Mouse (Mus musculus) neural tube, embryonic 15.5 days (tissue): ENCODE results near the gene S100a4. TPM values are rescaled to one million over a fixed set of nuclear protein-coding genes. Genes with fewer than 3 reads are reported as not detected.

Experiments
- ATAC-seq: fragments of 200-750 bp; cut with Nextera tagmentation; 2 replicates; pipeline ENCODE4 v1.8.0; 2017; ENCODE audit warnings: mild to moderate bottlenecking, moderate TSS enrichment, moderate library complexity; ENCODE audit not compliant: low FRiP score
- H3K27ac ChIP-seq: fragments of 300-500 bp; sonication (generic); replicated peaks from 2 replicates; pipeline ENCODE4 v1.5.1; 2015; ENCODE audit warnings: mild to moderate bottlenecking, inconsistent platforms
- H3K27me3 ChIP-seq: fragments of 300-500 bp; sonication (generic); replicated peaks from 2 replicates; pipeline ENCODE4 v1.6.1; 2015; ENCODE audit warnings: inconsistent platforms
- H3K36me3 ChIP-seq: fragments of 300-500 bp; sonication (generic); 2 replicates; pipeline ENCODE4 v1.6.1; 2015; ENCODE audit warnings: inconsistent platforms
- H3K4me1 ChIP-seq: fragments of 300-500 bp; sonication (generic); 2 replicates; pipeline ENCODE4 v1.6.1; 2015; ENCODE audit warnings: inconsistent platforms
- H3K4me2 ChIP-seq: fragments of 300-500 bp; sonication (generic); 2 replicates; pipeline ENCODE4 v1.6.1; 2015; ENCODE audit warnings: inconsistent platforms, mild to moderate bottlenecking, moderate library complexity
- H3K4me3 ChIP-seq: fragments of 300-500 bp; sonication (generic); replicated peaks from 2 replicates; pipeline ENCODE4 v1.5.1; 2015; ENCODE audit warnings: mild to moderate bottlenecking, inconsistent platforms
- H3K9ac ChIP-seq: fragments of 300-500 bp; sonication (generic); replicated peaks from 2 replicates; pipeline ENCODE4 v1.6.1; 2015; ENCODE audit warnings: mild to moderate bottlenecking, inconsistent platforms
- H3K9me3 ChIP-seq: fragments of 300-500 bp; sonication (generic); replicated peaks from 2 replicates; pipeline ENCODE4 v1.6.1; 2016; ENCODE audit warnings: inconsistent platforms
- polyA plus RNA-seq: library from polyadenylated mRNA; unstranded; fragments of >200 nt; fragmentation: Nextera tagmentation; extraction: Ambion mirVana; gene quantifications from 2 replicates; pipeline ENCODE4 v1.2.1, GENCODE M21; 2015

S100a4 gene
- polyA plus RNA-seq, 1 experiment from 2014 or later = 1.2 TPM

- no peak for ATAC-seq
- Histone ChIP-seq H3K27me3 (0 out of 2 replicates have a peak, but pooled peaks cover 5% of the 10 kb centered on the region), H3K27ac (no peak within 1 kb of the TSS), H3K4me2 (no peak within 1 kb of the TSS), H3K4me3 (no peak within 1 kb of the TSS), H3K9me3 (no peaks in the 10 kb centered on the region), H3K4me1 (no peaks in the 10 kb centered on the region), H3K36me3 (no peaks in the 10 kb centered on the region), H3K9ac (no peak within 1 kb of the TSS)
Observed at GRCm38 (mm10) chr3:90653717-90654116, 50.1 kb downstream of the S100a4 start, which contains the start of gene S100a7a. Gene S100a7a, plus strand, starts transcription at chr3:90654017.

Other genes with a start within 250 kb of the S100a4 start
- gene Slc27a3, start 213.8 kb upstream of the S100a4 start, polyA plus RNA-seq = 30.5 and 34.3 TPM in 2 replicates
- gene Ints3, start 170.1 kb upstream of the S100a4 start, polyA plus RNA-seq = 29.8 and 31.5 TPM in 2 replicates
- 3.1 and 4.4 TPM in 2 replicates for gene Npr1, start 137.9 kb upstream of the S100a4 start, polyA plus RNA-seq
- gene Ilf2, start 127.6 kb upstream of the S100a4 start, polyA plus RNA-seq = 218 and 229 TPM in 2 replicates
- gene Snapin, start 112.7 kb upstream of the S100a4 start, polyA plus RNA-seq = 97.8 and 98.7 TPM in 2 replicates
- gene Chtop, start 94.3 kb upstream of the S100a4 start, polyA plus RNA-seq = 169 TPM in 2 replicates
- 23.5 and 29.1 TPM in 2 replicates for gene S100a1, start 89.4 kb upstream of the S100a4 start, polyA plus RNA-seq
- gene S100a13, start 89.3 kb upstream of the S100a4 start, polyA plus RNA-seq = 11.7 and 16.8 TPM in 2 replicates
- 0.87 and 13.5 TPM in 2 replicates for gene S100a14, start 76.9 kb upstream of the S100a4 start, polyA plus RNA-seq
- gene S100a16, start 66.5 kb upstream of the S100a4 start, polyA plus RNA-seq = 44.0 and 69.4 TPM in 2 replicates
- 1.1 and 4.3 TPM in 2 replicates for gene S100a3, start 43.2 kb upstream of the S100a4 start, polyA plus RNA-seq
- gene S100a2, start 13.5 kb upstream of the S100a4 start, polyA plus RNA-seq = not detected in 2 replicates
- gene Gm42674, start 1.9 kb upstream of the S100a4 start, polyA plus RNA-seq = not detected in 2 replicates
- not detected in 2 replicates for gene S100a5, start 4.8 kb downstream of the S100a4 start, polyA plus RNA-seq
- 43.6 and 90.4 TPM in 2 replicates for gene S100a6, start 9.1 kb downstream of the S100a4 start, polyA plus RNA-seq
- gene S100a7a, start 50.2 kb downstream of the S100a4 start, polyA plus RNA-seq = not detected in 2 replicates
- 9.2 and 16.0 TPM in 2 replicates for gene S100a8, start 65.2 kb downstream of the S100a4 start, polyA plus RNA-seq
- gene S100a9, start 92.0 kb downstream of the S100a4 start, polyA plus RNA-seq = 6.2 and 12.6 TPM in 2 replicates
- not detected in 2 replicates for gene Pglyrp4, start 123.1 kb downstream of the S100a4 start, polyA plus RNA-seq
- not detected in 2 replicates for gene Gm5849, start 174.1 kb downstream of the S100a4 start, polyA plus RNA-seq